Mouse (Mus musculus) left cerebral cortex, adult 2 months (tissue): ENCODE results near the gene Adgrf3. TPM values are rescaled to one million over a fixed set of nuclear protein-coding genes. Genes with fewer than 3 reads are reported as not detected.
A peak's percentile ranks its signal among the peaks of the same experiment; 100 is the strongest.

ENCODE experiments used
- DNase-seq, 2 experiments: peaks; one replicate each; pipeline ENCODE4 v3.0.0; 2021 to 2022; ENCODE audit warnings: low spot score in 2 of 2, mixed read lengths in 1 of 2; ENCODE audit errors: extremely low spot score in 1 of 2
- H3K27ac ChIP-seq: fragments of 200-600 bp; 2 replicates; pipeline ENCODE4 v1.8.1; 2022
- H3K4me3 ChIP-seq: fragments of 200-600 bp; 2 replicates; pipeline ENCODE4 v1.8.1; 2022
- CTCF ChIP-seq: fragments of 200-600 bp; IDR thresholded peaks from 2 replicates; pipeline ENCODE4 v1.8.1; 2022; ENCODE audit warnings: antibody characterized with exemption, mild to moderate bottlenecking, moderate library complexity
- intact Hi-C: fragments of 180-260 bp; cut with DNase I; formaldehyde crosslinking; loops from one replicate; pipeline ENCODE4 v1.15.1; 2025
- total RNA-seq, 2 experiments: library from RNA; stranded (reverse); gene quantifications; 2 replicates each; pipeline ENCODE4 v1.2.3; 2021

The Adgrf3 gene
- total RNA-seq, 2 experiments from 2014 or later = not detected

DNA sequence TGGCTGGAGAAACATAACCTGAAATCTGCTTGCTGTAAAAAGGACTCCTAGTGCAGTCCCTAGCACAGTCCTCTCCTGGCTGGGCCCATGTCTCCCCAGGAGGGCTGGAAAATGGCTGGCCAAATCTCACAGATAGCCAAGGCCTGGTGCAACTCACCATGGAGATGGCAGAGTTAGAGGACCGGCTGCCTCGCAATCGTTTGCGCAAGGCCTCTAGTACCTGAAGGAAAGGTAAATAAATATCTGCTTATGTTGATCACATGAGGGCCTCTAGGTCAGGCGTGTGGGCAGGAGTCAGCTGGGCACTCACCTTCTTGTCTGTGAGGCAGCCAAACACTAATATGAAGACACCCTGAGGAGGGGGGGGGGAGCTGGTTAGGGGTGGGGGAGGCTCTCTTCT is 10.2 kb downstream of the Adgrf3 start:
- Histone ChIP-seq H3K27ac (no peak overlapping the region), H3K4me3 (no peak overlapping the region)
- no peak for DNase-seq
- intact Hi-C loops = no loop called here
- no peak for TF ChIP-seq CTCF

DNA sequence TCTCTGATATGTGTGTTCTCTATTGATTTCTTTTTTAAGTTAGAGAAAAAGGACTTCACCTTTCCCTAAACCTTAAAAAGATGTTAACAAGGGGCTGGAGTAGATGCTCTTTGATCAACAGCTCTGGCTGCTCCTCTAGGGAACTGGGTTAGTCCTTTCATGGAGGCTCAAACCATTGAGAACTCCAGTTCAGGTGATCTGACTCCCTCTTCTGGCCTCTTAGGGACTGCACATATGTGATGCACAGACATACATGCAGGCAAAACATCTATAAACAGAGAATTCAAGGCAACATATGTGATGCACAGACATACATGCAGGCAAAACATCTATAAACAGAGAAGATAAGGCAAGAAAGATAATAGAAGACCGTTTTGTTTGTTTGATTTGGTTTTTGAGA is 13.1 kb downstream of the Adgrf3 start:
- no peak overlapping the region for H3K4me3 ChIP-seq
- intact Hi-C loops = no loop called here
- TF ChIP-seq CTCF = peak; percentile 13
- DNase-seq = no peak
- H3K27ac ChIP-seq = no peak overlapping the region

DNA sequence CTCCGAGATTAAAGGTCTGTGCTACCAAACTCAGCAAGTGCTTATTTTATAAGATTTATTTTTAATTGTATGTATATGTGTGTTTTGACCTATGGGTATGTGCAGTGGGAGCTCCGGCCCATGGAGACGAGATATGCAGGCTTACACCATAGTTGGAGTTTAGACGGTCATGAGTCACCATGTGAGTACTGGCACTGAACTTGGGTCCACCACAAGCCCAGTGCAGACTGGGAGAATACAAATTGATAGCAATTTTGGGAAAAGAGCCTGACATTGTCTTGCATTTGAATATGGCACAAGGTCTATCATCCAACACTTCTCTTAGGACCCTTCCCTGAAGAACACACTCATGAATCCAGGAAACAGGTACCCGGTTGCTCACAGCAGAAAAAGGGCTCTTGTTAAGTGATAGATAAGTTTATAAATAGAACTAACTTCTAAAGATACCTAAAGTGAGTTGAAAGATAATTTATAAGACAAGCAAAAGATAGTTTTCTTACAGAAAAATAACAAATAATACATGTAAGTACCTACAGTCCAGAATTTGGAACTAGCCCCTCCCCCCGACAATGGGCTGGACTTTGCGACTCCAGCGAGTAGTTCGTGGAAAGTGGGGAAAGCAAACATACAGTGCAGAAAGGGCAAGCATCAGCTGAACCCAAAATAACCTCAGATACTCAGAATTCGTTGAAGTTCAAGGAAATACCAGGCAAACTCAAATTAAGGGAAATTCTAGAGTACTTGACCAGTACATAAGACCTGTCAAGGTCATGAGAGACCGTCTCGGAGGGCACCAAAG is 17.6 kb downstream of the Adgrf3 start:
- intact Hi-C loops = no loop called here
- TF ChIP-seq CTCF = no peak
- Histone ChIP-seq H3K4me3 (no peak overlapping the region), H3K27ac (no peak overlapping the region)
- DNase-seq = no peak

DNA sequence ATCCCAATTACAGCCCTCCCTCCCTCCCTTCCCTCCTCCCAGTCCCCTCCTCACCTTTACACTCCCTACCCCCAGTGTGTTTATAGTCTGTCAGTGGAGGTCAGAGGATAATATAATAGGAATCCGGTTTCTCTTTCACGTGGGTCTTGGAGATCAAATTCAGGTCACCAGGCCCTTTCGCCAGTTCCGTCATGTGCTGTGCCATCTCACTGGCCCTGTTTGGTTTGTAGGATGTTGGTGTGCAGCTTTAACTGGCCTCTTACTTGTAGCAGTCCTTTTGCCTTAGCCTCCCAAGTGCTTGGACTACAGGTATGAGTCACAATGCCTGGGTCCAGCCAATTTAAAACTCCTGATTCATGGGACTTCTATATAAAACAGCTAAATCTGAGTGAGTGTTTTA is 29.7 kb downstream of the Adgrf3 start:
- Histone ChIP-seq H3K4me3 (no peak overlapping the region), H3K27ac (no peak overlapping the region)
- DNase-seq = no peak
- no peak for TF ChIP-seq CTCF
- intact Hi-C loops = no loop called here

DNA sequence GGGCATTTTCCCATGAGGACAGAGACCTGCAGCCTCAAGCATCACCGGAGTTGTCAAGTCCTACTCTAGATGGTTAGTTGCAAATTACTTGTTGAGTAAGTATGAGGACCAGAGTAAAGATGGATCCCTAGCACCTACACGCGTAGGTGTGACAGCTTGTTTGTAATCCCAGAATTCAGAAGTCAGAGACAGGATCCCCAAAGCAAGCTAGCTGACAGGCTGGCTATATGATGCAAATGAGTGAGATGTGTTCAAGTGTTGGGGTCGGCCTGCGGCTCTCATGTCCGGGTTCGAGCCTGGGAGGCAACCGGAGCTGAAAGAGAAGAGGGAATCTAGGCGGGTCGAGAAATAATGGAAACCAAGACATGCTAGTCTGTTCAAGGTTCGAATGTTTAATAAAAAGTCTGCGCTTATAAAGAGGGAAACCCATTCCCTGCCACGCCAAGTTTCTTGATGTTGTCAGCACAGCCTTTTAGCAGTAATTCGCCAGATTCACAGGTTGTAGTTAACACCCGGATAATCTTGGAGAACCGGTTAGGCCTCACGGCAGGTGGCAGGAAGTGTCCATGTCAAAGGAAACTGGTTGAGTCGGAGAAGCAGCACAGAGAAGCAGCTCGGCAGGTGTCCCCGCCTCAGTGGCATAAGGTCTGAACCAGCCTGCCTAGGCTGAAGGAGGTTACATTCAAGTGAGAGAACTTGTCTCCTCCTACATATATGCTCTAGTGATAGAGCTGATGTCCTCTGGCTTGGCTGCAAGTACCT is 32.4 kb downstream of the Adgrf3 start:
- intact Hi-C loops = no loop called here
- no peak for TF ChIP-seq CTCF
- DNase-seq = no peak

DNA sequence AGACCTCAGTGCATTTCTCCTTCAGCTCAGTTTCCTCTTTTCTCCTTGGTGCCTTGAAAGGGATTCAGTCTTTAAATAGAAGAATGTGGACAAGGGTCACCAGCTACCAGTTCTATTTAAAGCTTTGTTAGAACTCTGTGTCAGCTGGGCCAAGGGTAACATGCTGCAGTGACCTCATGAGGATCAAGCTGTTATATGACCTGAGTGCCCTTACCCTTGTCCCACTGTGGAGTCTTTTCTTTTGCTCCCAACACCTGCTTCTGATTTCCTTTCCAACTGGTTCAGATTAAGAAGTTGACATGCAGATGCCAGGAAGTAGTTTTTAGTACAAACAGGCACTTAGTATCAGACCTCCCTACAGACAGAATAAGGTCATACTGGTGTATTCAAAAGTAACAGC is 33.4 kb downstream of the Adgrf3 start:
- Histone ChIP-seq H3K27ac (no peak overlapping the region), H3K4me3 (no peak overlapping the region)
- TF ChIP-seq CTCF = no peak
- DNase-seq = no peak
- intact Hi-C loops = no loop called here

More for the DNA sequence above, 32.4 kb downstream of the Adgrf3 start:
- no peak overlapping the region for H3K27ac ChIP-seq
- no peak overlapping the region for H3K4me3 ChIP-seq

DNA sequence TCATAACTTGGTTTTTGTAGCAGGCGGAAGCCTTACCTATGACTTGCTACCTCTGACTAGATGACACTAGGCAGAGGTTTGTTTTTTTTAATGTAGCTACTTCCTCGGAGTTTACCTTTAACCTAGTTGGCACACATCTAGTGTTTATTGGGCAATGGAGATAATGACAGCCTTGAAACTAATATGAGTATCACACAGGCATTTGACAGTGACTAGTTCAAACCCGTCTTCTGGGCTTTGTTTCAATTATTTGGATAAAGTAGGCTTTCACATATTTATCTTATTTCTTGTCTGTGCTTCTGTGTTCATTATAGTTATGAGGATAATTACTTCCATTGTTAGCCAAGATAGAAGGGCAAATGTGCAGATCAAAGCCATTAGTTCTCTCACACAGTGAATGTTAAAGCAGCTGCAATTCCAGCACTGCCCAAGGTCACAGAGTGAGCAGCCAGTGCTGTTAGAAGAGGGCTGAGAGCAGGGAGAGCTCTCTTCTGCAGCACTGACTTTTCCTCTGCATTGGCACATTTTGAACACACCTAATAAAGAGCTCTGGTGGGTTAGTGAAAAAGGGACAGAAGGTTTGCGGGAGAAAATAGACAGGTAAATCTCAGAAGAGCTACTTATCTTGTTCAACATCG is 35.1 kb downstream of the Adgrf3 start:
- intact Hi-C loops = no loop called here
- H3K27ac ChIP-seq = no peak overlapping the region

DNA sequence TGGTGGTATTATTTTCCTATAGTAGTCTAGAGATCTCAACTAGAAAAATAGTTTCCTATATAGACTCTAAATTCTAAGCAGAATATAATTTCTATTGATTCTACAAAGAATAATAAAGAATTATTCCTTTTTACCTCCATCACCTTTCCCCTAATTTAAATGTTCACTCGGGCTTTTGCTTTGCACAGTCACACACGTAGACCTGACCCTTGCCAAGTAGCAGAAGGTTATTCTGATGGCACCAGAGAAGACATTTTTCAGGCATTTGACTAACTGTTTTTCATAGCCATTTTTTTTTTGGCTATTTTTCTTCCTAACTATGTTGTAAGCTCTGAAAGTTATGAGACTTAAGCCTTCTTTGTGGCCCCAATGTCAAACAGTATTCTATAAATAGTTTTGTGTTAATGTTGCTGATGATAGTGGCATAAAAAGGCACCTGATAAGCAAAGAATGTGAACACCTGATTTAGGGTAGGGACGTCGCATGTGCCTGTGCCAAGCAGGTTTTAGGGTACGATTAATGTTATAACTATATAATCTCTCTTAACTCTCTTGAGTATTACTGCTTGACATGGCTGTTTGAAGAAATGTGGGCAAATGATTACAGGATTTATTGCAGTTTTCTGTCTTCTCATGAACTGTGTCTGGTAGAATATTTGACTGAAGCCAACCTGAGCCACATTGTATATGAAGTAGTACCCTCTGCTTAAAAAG is 40.1 kb downstream of the Adgrf3 start:
- no peak for TF ChIP-seq CTCF
- intact Hi-C loops = no loop called here
- DNase-seq = no peak
- Histone ChIP-seq H3K27ac (no peak overlapping the region), H3K4me3 (no peak overlapping the region)

More for the DNA sequence above, 35.1 kb downstream of the Adgrf3 start:
- TF ChIP-seq CTCF = no peak
- H3K4me3 ChIP-seq = no peak overlapping the region
- DNase-seq = no peak

DNA sequence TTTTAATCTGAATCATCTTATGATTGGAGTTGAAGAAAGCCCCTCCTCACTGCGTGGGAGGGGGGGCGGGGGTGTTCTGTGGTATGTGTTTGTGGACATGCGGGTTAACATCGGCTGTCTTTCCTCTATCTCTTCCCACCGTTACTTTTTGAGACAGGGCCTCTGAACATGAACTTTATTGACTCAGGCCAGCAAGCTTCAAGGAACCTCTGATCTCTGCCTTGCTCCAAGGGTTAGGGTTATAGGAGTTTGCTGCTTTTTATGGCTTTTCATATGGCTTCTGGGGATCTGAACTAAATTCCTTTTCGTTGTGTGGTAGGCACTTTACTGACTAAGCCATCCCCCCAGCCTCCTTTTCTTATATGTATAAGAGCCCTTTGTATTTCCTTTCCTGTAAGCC is 43.2 kb downstream of the Adgrf3 start:
- intact Hi-C loops = no loop called here
- no peak overlapping the region for H3K4me3 ChIP-seq
- no peak for DNase-seq
- H3K27ac ChIP-seq = no peak overlapping the region
- TF ChIP-seq CTCF = no peak

DNA sequence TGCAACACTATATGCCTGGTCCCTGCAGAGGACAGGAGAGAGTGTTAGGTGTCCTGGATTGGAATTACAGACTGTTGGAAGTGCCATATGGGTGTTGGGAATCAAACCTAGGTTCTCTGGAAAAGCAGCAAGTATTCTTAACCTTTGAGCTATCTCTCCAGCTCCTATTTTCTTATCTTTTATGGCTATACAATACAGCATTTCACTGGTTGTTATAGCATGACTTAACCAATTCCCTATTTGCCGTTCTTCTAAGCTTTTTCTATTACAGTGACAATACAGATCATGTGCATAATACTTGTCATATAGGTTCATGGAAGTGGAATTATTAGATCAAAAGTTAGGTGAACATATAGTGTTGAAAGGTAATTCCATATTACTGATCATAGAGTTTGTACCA is 43.7 kb downstream of the Adgrf3 start:
- Histone ChIP-seq H3K4me3 (no peak overlapping the region), H3K27ac (no peak overlapping the region)
- no peak for DNase-seq
- intact Hi-C loops = no loop called here
- no peak for TF ChIP-seq CTCF

DNA sequence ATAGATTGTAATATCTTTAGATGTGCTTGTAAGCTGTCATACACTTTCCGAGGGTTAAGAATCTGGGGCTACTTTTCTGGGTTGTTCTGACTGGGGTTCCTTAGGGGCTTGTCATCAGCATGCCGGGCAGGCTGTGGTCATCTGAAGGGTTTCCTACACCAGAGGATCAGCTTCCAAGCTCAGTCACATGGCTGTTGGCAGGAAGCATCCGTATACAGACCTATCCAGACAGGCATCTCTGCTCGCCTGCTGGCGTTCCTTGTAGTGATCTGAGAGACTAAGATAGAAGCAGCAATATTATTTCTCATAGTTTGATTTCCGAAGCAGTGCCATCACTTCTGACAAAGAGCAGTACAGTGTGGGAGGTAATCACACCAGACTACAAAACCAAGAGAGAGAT is 45.9 kb downstream of the Adgrf3 start:
- H3K4me3 ChIP-seq = no peak overlapping the region
- TF ChIP-seq CTCF = no peak
- no peak for DNase-seq
- H3K27ac ChIP-seq = no peak overlapping the region; the same call in 1 of the 2 replicates
- intact Hi-C loops = no loop called here
